Mouse (Mus musculus): ENCODE results near the gene Tmem102.

Tmem102 gene

DNA sequence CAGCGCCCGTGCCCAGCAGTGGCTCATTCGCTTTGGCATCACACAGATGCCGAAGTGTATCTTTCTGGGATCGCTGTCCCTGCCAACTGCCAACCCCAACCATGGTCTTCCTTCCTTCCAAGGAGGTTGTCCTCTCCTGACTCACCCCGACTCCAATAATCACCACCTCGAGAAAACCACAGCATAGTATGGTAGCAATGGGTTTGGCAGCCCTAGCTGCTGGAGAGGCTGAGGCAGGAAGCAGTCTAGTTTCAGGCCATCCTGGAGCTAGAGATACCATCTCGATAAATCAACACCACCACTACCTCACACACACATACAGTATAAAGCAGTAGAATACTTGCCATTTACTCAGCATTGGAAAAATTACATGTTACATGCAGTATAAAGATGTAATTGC lies 13.4 kb upstream of the Tmem102 start:
- DNase-seq = no peak

DNA sequence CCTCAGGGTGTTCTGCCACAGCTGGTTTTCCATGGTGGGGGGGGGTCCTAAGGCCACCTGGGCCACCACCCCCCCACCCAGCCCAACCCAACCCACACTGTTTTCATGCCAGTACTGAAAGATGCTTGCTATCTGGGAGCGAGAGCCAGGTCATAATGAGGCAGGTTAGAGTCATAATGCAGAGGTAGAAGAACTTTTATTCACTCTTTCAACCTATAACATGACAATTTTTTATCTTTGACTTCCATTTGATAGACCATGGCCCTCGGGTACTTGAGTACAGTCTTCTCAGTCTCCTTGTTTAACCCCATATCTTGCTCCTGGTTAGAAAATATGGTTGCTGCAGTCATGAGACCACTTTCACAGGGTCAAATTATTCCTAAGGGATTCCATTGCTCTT lies 12.9 kb upstream of the Tmem102 start, which contains the start of gene Spem2:
Spem2 (minus strand) TSS at position 101 of the 400 bp plus-strand sequence.
- DNase-seq = no peak

DNA sequence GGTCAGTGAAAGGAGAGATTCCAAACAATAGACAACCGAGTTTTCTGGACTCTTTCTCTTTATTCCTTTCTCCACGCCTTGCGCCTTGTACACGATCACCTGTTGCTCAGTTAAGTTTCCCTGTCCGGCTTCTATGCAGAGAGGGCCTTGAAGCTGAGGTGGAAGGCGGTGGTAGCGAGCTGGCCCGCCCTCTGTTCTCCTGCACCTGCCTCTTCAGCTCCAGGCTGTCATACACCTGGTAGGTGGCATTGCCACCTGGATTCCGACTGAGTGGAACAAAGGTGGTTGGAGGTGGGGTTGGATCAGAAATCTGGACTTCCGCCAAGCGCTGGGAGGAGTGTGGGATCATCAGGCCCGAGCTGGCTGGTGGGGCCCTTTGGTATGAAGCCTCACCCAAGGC lies 11.1 kb upstream of the Tmem102 start:
- no peak for DNase-seq

DNA sequence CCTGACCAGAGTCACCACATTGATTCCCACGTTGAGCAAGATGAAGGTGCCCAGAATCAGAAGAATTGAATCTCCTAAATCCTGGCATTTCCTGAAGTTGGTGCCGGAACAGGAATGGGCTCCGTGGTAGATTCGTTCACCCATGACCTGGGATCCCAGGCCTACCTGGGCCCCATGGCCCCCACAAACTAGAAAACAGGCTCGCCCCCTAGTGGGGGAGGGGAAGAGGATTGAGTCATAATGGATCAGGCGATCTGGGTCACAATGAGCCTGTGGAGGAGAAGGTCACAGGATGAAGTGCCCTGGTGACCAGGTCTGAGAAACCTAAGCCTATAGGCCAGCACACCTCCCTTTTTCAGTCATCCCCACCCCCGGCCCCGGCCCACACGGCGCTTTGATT lies 9.7 kb upstream of the Tmem102 start, which contains the start of gene Gm39566:
Gm39566 (minus strand) TSS at position 144 of the 400 bp plus-strand sequence.
- DNase-seq = no peak

DNA sequence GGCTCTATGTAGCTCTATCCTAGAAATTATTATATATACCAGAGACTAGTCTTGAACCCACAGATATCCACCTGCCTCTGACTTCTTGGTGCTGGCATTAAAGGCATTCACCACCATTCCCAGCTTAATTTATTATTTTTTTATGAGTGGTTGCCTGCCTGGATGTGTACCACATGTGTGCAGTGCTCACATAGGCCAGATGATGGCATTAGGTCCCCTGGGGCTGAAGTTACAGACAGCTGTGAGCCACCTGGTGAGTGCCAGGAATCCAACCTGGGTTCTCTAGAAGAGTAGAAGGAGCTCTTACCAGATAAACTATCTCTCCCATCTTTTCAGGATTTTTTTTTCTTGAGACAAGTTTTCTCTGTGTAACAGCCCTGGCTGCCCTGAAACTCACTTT lies 4.9 kb upstream of the Tmem102 start:
- DNase-seq = no peak

DNA sequence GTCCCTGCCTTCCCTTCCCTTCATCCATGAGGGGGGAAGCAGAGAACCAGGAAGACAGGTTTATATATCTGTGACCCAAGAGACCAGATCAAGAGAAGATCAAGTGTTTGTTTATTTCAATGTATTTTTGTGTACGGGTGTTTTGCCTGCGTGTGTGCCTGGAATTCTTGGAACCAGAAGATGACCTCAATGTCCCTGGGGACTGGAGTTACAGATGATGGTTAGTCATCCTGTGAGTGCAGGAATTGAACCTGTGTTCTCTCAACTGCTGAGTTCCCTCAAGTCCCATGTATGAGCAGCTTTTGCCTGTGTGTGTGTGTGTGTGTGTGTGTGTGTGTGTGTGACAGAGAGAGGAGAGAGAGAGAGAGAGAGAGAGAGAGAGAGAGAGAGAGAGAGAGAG lies 2.2 kb upstream of the Tmem102 start:
- no peak for DNase-seq

DNA sequence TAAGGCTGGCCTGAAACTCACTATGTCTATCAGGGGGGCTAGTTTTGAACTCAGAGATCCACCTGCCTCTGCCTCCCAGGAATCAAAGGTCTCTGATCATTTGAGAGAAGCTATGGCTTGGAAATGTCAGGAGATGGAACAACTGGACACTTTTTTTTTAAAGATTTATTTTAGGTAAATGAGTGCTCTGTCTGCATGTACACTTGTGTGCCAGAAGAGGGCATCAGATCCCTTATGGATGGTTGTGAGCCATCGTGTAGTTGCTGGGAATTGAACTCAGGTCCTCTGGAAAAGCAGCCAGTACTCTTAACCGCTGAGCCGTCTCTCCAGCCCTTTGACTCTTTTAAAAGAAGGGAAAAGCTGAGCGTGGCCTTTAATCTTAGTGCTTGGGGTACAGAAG lies 954 bp upstream of the Tmem102 start:
- no peak for DNase-seq

DNA sequence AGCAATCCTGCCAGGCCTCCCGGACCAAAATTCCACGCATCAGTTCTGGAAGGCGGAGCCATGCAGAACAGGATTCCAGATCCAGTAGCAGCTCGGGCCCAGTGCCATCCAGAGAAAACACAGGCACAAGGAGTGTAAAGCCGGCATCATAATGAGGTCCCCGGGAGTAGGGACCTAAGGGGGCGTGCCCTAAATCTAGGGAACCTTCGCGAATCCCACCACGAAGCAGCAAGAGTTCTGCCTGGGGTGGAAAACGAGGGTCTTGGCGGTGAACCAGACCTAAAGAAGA lies 828 bp downstream of the Tmem102 start:
- no peak for DNase-seq

DNA sequence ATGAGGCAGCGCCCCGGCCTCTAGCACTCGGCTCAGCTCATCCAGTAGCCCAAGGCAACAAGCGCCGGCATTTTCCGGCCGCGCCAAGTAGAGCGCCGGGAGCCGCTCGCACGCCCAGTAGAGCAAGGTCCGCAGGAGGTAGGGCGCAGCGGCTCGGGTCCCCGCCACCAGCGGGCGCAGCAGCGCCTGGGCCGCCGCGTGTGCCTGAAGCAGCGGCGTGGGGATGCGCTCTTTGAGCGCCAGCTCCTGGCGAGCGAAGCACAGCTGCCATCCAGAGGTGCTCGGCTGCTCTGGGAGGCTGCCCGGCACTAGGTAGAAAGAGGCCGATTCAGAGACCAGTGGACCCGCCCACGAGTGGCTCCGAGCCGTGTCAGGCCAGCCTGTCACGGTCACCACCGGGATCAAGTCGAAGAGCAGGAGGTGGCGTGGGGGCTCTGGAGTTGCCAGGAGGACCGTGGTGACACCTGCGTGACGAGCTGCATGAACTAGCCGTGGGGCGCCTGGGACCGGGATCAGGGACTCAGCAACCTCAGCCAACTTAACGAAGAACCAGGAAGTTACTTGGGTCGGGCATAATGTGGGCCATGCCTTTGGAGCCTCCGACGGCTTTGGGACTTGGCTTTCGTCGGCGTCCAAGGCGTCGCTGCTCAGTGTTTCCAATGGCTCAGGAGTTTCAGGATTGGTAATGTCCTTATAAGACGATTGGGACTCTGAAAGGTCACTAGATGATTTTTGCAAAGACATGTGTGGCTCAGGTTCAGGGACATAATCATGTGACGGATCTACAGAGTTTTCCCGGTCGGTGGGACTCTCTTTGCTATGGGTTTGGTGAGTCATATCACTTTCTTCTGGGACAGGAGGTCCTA lies 1.4 kb downstream of the Tmem102 start:
- DNase-seq = no peak

DNA sequence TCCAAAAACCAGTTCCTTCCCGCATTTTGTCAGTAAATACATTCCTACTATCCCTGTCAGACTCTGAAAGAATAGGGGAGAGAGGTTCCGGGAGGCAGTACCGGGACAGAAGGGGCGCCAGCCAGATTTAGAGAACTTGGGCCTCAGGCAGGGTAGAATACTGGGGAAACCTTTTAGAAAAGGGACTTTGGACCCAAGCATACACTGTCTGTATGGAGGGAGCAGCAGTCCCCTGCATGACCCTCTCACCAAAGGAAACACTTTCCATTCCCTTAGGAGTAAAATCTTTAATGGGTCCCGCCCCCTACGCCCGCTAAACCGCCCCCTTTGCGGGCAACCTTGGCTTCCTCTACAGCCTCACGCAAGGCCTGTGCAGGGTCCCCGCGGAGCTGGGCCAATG lies 2.1 kb downstream of the Tmem102 start:
- DNase-seq = no peak

DNA sequence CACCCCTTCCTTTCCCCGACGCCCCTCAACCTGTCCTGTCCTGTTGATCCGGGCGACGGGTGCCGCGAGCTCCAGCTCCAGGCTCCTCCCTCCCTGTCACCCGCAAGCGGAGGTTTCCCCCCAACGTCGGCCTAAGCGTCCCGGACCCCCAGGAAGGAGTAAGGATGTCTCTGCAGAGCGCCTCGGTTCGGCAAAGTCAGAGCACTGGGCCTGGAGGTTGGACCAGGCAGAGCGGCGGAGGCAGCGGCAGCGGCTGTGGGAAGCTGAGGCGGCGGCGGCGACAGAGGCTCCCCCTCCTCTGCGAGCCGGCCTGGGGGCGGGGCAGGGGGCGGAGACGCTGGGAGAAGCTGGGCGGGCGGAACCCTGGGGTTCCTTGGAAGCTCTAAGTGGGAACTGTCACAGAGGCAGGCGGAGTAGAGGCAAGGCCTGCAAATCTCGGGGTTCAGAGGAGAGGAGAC lies 2.7 kb downstream of the Tmem102 start:
- no peak for DNase-seq

DNA sequence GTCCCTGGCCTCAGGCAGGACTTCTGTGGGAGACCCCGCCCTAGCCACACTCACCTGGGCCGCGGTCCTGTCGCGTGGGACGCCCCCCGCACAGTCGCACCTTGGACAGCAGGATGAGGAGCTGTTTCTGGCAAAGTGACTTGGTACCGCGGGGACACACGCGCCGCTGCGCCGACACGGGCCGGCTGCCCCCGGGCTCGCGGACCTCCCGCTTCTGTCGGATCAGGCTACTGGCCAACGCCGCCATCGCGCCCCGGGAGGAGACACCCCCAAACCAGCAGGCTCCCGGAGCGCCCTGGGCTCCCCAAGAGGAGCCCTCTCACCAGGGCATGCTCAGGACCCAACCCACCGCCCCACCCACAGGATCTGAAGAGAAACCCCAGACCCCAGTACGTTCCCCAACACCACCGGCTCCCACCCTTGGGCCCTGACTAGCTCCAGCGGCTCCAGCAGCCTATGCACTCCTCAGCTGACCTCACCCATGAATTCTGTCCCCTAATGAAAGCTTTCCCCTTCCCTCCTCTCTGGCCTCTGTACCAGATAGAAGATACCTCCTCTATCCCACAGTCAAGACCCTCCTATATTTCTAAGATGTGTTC lies 3.9 kb downstream of the Tmem102 start, which contains the start of gene Fgf11:
Fgf11 (minus strand) TSS at position 479 of the 599 bp plus-strand sequence.
- no peak for DNase-seq

DNA sequence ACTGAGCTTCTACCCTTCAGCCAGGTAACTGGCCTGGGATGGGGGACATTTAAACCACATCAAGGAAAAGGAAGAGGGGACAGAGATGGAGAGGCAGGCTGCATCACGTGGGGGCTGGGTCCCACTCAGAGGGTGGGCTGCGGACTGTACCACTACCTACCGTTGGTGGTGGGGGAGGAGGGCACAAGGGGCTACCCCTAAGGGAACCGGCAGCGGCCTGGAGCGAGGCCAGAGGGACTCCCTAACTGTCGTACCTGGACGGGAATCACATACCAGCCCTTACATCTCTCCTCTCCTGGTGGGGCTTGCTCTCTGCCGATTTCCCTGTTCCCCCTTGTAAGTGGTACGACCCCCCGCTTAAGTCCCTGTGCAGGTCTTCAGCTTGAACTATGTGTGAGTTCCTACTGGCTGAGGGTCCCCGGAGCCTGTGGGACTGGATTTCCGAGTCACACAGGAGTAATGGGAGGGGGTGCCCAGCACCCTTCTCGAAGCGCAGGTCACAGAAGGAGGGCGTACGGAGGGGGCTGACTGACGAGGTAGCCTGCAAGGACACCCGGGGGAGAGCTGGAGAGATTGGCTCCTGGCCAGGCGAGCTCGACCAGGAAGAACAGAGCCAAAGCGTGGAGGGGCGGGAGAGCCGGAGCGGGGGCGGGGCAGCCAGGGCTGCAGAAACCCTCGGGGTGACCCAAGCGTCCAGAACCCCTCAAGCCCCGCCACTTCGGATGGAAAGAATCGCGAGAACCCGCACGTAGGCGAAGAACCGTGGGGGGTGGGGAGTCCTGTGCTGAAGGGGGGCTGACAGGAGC lies 4.8 kb downstream of the Tmem102 start:
- DNase-seq = no peak

DNA sequence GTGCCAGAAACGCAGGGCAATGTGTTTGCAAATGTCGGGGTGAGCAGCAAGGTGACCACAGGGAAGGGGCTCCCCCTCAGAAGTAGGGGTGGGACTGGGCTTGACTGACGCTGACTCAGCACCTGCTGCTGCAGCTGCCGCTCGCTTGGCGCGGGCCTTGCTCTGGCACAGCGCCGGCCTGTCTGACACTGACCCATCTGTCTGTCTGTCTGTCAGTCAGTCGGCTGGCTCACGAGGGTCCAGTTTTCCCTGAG lies 5.4 kb downstream of the Tmem102 start:
- DNase-seq = no peak

DNA sequence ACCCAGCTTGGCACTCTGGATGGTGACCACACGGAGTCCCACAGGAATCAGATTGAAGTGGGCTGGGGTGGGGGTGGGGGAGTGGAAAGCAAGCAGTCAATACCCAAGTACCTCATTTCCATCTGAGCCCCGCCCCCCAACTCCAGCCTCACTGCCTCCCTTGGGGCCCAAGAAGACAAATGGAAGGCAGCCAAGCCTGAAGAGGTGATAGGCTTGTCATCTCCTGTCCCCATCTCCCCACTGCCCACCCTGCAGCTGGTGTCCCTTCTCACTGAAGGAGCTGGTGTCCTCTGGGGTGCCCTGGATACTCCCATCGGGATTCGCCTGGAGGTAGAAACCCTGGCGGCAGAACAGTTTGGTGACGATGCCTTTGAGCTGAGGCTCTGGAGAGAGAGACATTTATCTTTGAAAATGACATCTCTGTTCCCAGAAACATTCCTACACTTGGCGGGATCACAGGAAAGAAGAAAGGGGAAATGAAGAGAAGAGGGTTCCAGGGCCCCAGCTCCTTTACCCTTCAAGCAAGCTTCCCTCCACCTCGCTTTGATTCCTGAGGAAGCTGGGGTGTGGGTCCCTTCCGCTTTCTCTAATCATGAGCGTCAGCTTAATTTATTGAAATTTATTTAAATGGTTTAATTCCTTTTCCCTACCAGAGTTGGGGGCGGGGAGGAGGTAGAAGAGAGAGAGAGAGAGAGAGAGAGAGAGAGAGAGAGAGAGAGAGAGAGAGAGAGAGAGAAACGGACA lies 5.9 kb downstream of the Tmem102 start:
- no peak for DNase-seq

DNA sequence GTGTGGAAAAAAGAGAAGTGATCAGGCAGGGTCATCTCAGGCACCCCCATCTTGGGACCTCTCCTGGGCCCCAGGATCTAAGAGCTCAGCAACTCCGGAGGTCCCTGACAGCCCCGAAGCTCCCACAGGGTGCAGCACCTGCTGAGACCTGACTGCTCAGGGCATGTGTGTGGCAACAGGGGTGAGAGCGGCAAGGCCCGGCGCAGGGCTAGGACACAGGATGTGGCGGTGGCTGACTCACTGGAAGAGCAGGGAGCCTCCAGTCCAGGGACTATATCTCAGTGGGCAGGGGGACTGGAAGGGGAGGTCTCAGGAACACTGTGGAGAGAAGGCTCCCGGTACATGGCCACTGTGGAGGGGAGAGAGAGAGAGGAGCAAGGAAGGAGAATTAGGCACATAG lies 7.5 kb downstream of the Tmem102 start:
- DNase-seq = no peak

DNA sequence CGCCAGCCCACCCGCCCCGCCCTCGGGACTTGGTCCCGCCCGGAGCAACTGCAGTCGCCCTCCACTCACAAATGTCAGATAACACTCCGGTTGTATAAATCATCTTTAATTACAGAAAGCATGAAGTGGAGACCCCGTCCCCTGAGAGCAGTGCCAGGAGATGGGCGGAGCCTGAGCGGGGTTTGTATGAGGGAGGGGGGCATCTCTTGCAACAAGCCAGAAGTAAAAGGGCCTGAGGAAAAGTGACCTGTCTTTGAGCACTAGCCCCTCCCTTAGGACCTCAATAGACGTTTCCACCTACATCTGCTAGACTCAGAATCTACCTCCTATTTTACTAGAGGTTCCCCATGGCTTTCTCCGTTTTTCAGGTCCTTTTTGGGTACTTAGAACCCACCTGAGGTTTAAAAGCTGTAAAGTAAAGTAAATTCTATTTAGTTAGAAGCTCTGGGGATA lies 9.4 kb downstream of the Tmem102 start:
- DNase-seq = no peak

DNA sequence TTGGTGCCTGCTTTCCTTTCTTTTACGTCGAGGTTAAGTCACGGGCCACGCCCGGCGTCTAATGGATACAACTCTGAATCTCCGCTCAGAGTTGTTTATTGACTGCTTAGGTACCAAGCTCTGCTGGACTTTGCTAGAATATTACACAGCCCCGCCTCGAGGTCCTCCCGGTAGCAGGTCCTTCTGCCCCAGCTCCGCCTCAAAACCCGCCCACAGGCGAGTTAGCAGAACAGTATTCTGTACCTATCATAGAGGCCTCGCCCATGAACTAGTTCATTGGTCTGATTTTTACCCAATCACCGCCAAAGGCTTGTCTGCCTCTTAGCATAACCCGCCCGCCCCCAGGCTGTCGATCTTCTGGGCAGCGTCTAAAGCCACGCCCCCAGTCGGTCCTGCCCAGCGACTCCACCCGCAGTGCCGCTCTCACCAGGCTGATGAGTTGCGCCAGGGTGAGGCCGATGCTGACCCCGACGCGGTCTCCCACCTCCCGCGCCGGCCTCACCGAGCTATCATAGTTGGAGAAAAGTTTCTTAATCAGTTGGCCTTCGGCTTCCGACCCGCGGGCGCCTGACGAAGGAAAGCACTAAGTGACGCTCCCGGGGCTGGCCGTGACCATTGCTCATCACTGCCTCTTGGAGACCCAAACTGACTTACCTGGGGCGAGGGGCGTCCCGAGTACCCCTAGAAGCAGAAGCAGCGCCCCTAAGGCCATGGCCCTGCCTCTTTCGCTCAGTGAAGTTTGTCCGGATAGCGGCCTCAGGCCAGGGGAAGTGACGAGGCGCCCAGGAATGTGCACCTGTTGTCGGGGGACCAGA lies 10.0 kb downstream of the Tmem102 start, which contains the start of gene Chrnb1:
Chrnb1 (minus strand) TSS at position 776 of the 815 bp plus-strand sequence.
- DNase-seq = peak; percentile 80

DNA sequence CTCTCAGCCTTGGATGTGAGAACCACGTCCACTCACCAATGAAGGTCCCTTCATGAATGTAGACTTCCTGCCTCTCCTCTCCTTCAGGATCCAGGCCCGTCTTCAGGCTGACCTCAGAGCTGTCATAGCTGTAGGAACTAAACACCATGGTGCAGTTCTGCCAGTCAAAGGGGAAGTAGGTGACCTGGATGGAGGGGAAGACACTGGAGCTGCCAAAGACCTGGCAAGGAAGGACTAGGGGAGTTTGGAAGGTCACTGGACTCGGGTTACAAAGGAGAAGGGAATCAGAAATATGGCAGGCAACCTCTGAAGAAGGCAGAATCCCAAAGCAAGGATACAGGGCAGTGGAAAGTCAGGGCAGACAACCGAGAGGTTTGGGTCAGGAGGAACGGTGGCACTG lies 12.0 kb downstream of the Tmem102 start:
- no peak for DNase-seq

DNA sequence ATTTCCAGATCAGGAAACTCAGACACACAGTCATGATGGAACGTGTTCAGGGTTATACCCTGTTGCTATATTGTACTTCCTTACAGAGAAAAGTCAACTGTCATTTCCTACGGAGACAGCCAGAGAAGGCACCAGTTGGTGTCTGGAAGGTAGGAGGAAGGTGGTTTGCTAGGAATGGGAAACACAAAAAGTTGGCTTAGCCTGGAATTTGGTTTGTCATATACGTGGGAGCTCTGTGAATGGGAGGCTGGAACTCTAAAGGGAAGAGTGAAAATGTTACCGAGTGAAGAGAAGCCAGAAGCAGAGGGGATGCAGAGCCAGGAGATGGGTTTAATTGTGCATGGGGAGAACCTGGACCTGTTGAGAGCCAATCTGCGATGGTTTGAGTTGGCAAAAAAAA lies 14.0 kb downstream of the Tmem102 start:
- DNase-seq = no peak

DNA sequence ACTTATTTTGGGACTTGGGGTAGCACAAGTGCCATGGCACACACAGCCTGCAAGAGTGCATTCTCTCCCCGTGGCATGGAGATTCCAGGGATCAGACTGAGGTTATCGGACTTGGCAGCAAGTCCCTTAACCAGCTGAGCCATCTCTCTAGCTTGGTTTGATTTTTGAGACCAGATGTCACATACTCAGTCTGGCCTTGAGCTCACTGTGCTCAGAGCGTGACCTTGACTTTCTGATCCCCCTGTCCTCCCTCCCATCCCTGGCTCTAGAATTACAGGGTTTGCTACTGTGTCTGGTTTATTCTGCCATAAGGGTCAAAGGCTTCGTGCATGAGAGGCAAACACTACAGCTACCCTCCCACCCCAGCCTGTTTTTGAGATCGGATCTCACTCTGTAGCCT lies 16.0 kb downstream of the Tmem102 start:
- DNase-seq = no peak

DNA sequence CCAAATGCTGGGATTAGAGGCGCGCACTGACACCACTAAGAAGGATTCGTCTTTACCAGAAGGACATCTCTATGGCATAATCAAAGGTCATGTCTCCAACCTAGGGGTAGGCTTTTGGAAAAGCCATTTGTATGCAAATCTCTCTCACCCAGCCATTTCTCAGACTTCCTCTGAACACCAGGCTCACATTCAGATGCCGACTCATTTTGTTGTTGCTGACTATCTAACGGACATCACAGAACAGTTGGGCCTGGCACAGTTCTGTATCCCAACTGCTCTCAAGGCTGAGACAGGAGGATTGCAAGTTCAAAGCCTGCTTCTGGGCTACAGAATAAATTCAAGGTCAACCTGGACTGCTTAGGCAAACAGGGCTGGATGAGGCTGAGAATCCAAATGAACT lies 18.1 kb downstream of the Tmem102 start:
- no peak for DNase-seq

All from cerebellum, adult 11 months (tissue).